Mouse (Mus musculus): ENCODE measurements around the gene Gm8126.
"Not testable (repeated sequence)": the region's sequence is repeated elsewhere in the genome, so short reads cannot be mapped to it uniquely, and the experiment has no call there.

The Gm8126 gene

GRCm38 (mm10) chr14:43258349-43258748 is at the start of gene Gm8126:
Gene Gm8126 (plus strand): TSS chr14:43258649.
- CTCF ChIA-PET = not testable (repeated sequence)

DNA sequence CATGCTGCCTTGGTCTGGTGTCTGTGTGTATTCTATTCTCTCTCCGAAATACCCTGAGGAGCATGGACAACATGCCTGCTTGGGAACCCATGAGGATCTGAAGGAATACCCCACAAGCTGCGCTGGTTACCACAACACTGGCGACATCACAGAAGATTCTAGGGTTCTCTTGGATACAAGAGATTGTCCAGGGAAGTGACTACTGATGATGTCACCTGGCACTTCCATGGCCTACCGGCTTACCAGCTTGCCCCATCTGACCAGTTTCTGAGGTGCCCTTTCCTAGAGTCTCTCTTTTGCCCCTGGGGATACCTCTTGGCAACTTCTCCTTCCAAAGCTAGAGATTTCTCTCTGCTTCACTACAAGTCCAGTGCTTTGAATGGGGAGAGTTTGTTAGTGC is 23.2 kb upstream of the Gm8126 start, which contains the start of gene Gm8122:
TSS of gene Gm8122 (minus strand) at position 101 of the 400 bp plus-strand sequence.
- CTCF ChIA-PET = not testable (repeated sequence)

GRCm38 (mm10) chr14:43237769-43238168 is 20.7 kb upstream of the Gm8126 start:
- CTCF ChIA-PET = not testable (repeated sequence)

DNA sequence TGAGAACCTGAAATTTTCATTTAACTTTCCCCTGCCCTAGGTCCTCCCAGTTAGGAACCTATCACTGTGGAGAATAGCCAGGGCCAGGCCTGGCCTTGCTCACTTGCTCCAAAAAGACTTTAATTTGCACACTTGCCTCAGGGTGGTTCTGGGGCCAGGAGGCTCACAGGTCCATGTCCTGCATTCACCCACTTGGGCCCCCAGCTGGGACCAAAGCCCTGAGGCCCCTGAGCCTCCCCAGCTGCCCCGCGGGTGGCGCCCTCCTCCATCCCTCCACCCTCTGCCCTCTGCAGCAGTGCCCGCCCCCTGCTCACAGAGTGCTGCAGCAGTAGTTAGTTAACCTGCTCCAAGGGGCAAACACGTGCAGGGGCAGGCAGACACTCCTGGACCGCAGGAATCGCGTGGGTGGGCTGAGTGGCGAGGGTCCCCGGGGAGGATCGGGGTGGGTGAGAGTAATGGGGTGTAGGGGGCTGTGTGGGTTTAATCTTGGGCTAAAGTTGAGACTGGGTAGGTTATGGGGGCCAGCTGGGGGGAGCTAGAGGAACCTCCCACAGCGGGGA is 8.8 kb upstream of the Gm8126 start:
- CTCF ChIA-PET = not testable (repeated sequence)

- CTCF ChIA-PET = not testable (repeated sequence)
These were observed 7.7 kb upstream of the Gm8126 start for GRCm38 (mm10) chr14:43250549-43251253.

GRCm38 (mm10) chr14:43256511-43256910 is 1.9 kb upstream of the Gm8126 start:
- CTCF ChIA-PET = not testable (repeated sequence)

DNA sequence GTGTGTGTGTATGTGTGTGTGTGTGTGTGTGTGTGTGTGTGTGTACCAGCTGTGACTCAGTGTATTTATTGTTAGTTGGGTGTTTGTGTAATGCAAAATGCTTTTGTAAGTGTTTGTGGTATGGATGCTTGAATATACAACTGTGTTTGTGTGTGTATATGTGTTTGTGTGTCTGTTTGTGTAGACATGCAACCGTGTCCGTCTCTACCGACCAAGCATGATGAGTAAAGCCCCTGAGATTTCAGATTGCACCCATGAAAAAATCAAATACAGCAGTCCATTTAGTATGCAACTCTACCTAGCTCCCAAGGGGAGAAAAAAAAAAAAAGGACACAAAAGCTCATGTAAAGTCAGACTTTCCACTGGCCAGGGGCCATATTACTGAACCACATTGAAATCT is 5.0 kb downstream of the Gm8126 start:
- CTCF ChIA-PET = not testable (repeated sequence)

DNA sequence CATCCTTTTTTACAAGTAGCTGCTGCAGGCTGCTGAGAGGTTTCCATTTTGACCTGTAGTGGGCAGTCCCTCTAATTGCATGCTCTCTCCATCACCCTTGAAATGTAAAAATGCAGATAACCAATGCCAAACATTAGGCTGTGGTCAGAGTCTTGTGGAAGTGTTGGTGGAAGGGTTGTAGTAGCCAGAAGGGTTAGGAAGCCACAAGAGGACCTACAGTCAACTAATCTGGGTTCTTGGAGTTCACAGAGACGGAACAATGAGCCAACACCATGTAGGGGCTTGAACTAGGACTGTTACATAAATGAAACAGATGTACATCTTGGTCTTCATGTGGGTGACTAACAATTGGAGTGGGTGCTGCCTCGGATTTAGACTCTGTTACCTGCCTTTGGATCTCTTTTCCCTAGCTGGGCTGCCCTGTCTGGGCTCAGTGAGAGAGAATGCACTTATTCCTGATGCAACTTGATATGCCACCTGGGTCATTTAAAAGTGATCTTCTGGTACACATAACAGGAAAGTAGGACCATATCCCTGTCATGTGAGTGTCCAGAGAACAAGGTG is 10.2 kb downstream of the Gm8126 start:
- CTCF ChIA-PET = not testable (repeated sequence)

DNA sequence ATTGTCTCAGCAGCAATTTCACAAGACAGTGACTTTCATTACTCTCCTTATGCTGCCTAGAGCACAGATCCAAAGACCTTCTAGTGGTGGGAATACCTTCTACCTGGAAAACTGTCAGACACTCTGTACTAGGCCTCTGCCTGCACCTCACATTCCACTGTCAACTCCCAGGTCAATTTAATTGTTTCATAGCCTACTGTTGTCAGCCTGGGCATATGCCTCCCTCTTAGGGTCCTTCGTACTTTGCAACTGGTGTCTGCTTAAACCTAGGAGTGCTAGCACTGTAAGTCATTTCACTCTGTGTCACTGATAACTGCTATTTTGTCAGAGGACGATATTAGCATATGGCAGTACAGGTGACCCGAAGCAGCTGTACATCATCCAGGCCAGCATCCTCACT is 10.8 kb downstream of the Gm8126 start:
- CTCF ChIA-PET = not testable (repeated sequence)

- CTCF ChIA-PET = not testable (repeated sequence)
These were observed 14.7 kb downstream of the Gm8126 start for GRCm38 (mm10) chr14:43273161-43273560.

- CTCF ChIA-PET = not testable (repeated sequence)
These were observed 16.6 kb downstream of the Gm8126 start, which contains the start of gene Gm9732 for GRCm38 (mm10) chr14:43274986-43275511. Gene Gm9732 (plus strand): TSS chr14:43275036.

GRCm38 (mm10) chr14:43275752-43276151 is 17.3 kb downstream of the Gm8126 start:
- CTCF ChIA-PET = not testable (repeated sequence)

DNA sequence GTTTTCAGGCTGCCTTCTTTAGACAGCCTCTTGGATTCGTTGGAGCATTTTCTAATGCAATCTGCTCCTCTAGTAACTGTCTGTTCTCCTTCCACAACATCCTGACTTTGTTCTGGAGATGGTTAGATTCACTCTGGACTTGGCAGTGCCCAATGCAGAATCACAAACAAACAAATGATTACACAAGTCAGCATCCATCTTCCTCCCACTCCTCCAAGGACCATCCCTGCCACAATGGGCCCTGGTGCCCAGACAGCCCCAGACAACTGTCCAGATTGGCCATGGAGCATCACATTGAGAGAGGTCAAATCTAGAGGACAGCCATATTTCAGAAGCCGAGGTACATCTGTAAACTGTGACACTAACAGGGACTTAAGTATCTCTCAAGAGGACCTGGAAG is 19.0 kb downstream of the Gm8126 start:
- CTCF ChIA-PET = not testable (repeated sequence)

GRCm38 (mm10) chr14:43278146-43278545 is 19.7 kb downstream of the Gm8126 start:
- CTCF ChIA-PET = not testable (repeated sequence)

- CTCF ChIA-PET = not testable (repeated sequence)
These were observed 20.2 kb downstream of the Gm8126 start for GRCm38 (mm10) chr14:43278681-43279080.

- CTCF ChIA-PET = not testable (repeated sequence)
These were observed 35.1 kb downstream of the Gm8126 start, which contains the start of gene Gm8127 for GRCm38 (mm10) chr14:43293503-43293902. Gene Gm8127 (minus strand): TSS chr14:43293832.

All from spleen, embryonic (tissue).